Mouse (Mus musculus): Measurements from ENCODE around the gene Cox6b1. TPM values are rescaled to one million over a fixed set of nuclear protein-coding genes. Genes with fewer than 3 reads are reported as not detected.

The Cox6b1 gene
- polyA plus RNA-seq, 1 experiment from 2014 or later, result 1,422 TPM

DNA sequence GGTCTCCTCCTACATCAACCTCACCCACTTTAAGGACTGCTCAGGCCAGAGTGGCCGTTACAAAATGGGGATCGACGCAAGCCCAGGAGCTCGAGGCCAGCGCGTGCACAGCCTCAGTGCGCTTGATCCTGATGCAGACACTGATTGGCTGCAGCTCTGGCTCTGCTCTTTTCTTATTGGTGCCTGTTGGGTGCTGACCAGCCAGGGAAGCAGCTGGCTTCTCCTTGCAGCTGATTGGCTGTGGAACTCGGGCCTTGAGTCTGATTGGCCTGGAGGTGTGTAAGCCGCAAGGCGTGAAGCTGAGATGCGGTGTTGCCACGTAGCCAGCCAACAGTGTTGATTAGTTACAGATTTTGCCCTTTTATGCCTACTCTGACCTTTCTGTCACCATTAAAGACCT is 27.2 kb downstream of the Cox6b1 start, which contains the start of gene Zbtb32:
Gene Zbtb32, minus strand, starts transcription at position 124 of the 400 bp plus-strand sequence.
- no peaks in the 10 kb centered on the region for H3K36me3 ChIP-seq (ENCODE audit: control insufficient read depth, insufficient read depth, low read length)
- H3K9ac ChIP-seq (ENCODE audit: low read length), result no peak within 1 kb of the TSS
- DNase-seq (ENCODE audit: low spot score) (no peak), ATAC-seq (ENCODE audit: low FRiP score, low TSS enrichment) (no peak)
- H3K4me1 ChIP-seq (replicated peaks; ENCODE audit: control insufficient read depth, insufficient read depth), result no peaks in the 10 kb centered on the region
- no peak for TF ChIP-seq EP300 (optimal IDR thresholded peaks at IDR 0.05)
- TF ChIP-seq CTCF (IDR thresholded peaks at IDR 0.05; ENCODE audit: low read depth), result no peak
- no peaks in the 10 kb centered on the region for H3K9me3 ChIP-seq (ENCODE audit: control insufficient read depth, low read length)
- WGBS, result 93% methylated on average over 12 of the region's 12 CpGs
- no peak within 1 kb of the TSS for H3K4me2 ChIP-seq (replicated peaks; ENCODE audit: low read depth)
- H3K27ac ChIP-seq (replicated peaks), result peak within 1 kb of the TSS; percentile 78
- H3K27me3 ChIP-seq (ENCODE audit: control insufficient read depth, insufficient read depth, low read length), result no peaks in the 10 kb centered on the region
- H3K4me3 ChIP-seq (ENCODE audit: low read depth, low read length), result no peak within 1 kb of the TSS

DNA sequence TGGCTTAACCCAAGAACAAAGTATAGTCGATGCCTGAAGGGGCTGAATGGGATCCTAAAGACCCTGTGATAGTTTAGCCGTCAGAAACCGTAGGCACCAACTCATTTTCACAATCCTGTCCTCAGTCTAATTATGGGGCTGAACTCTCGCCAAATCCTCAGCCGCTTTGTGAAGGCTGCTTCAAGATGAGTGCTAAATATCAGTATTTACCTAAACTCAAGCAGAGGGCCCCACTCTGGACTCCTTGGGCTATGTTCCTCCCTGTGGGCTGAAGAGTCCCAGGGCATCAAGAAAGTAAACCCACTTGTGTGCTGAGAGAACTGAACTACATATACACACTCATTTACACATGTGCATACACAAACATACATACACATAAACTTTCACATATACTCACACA is 29.1 kb downstream of the Cox6b1 start:
- no peak for TF ChIP-seq CTCF (IDR thresholded peaks at IDR 0.05; ENCODE audit: low read depth)
- no peak for TF ChIP-seq EP300 (optimal IDR thresholded peaks at IDR 0.05)
- DNase-seq (ENCODE audit: low spot score) (no peak), ATAC-seq (ENCODE audit: low FRiP score, low TSS enrichment) (no peak)
- no peak overlapping the region for H3K4me2 ChIP-seq (replicated peaks; ENCODE audit: low read depth)
- H3K4me3 ChIP-seq (ENCODE audit: low read depth, low read length), result no peak overlapping the region
- H3K9ac ChIP-seq (ENCODE audit: low read length), result no peak overlapping the region
- no peaks in the 10 kb centered on the region for H3K9me3 ChIP-seq (ENCODE audit: control insufficient read depth, low read length)
- no peaks in the 10 kb centered on the region for H3K4me1 ChIP-seq (replicated peaks; ENCODE audit: control insufficient read depth, insufficient read depth)
- WGBS, result 75% methylated on average over 5 of the region's 5 CpGs
- no peak overlapping the region for H3K27ac ChIP-seq (replicated peaks)
- no peaks in the 10 kb centered on the region for H3K27me3 ChIP-seq (ENCODE audit: control insufficient read depth, insufficient read depth, low read length)
- no peaks in the 10 kb centered on the region for H3K36me3 ChIP-seq (ENCODE audit: control insufficient read depth, insufficient read depth, low read length)

DNA sequence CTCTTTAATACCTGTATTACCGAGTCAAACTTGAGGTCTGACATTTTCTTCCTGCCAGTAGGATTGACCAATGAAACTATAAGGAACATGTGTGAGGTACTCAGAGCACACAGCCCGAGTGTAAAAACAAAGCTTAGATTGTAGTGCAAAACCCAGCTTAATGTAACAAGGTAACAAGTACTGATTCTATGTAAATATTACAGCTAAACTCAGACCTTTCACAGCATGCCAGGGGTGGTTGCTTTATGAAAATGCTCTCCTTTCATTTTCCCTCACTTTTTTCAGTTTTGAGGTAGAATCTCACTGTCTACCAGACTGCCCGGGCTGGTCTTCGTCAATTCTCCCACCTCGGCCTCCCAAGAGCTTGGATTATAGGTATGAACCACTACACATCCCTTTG is 29.9 kb downstream of the Cox6b1 start:
- Histone ChIP-seq H3K36me3 (ENCODE audit: control insufficient read depth, insufficient read depth, low read length) (no peaks in the 10 kb centered on the region), H3K4me2 (replicated peaks; ENCODE audit: low read depth) (no peak overlapping the region), H3K4me3 (ENCODE audit: low read depth, low read length) (no peak overlapping the region), H3K9ac (ENCODE audit: low read length) (no peak overlapping the region), H3K4me1 (replicated peaks; ENCODE audit: control insufficient read depth, insufficient read depth) (no peaks in the 10 kb centered on the region), H3K27ac (replicated peaks) (no peak overlapping the region), H3K27me3 (ENCODE audit: control insufficient read depth, insufficient read depth, low read length) (no peaks in the 10 kb centered on the region), H3K9me3 (ENCODE audit: control insufficient read depth, low read length) (no peaks in the 10 kb centered on the region)
- DNase-seq (ENCODE audit: low spot score) (no peak), ATAC-seq (ENCODE audit: low FRiP score, low TSS enrichment) (no peak)
- no peak for TF ChIP-seq EP300 (optimal IDR thresholded peaks at IDR 0.05)
- TF ChIP-seq CTCF (IDR thresholded peaks at IDR 0.05; ENCODE audit: low read depth), result no peak
- WGBS, result 68% methylated on average over 5 of the region's 5 CpGs

DNA sequence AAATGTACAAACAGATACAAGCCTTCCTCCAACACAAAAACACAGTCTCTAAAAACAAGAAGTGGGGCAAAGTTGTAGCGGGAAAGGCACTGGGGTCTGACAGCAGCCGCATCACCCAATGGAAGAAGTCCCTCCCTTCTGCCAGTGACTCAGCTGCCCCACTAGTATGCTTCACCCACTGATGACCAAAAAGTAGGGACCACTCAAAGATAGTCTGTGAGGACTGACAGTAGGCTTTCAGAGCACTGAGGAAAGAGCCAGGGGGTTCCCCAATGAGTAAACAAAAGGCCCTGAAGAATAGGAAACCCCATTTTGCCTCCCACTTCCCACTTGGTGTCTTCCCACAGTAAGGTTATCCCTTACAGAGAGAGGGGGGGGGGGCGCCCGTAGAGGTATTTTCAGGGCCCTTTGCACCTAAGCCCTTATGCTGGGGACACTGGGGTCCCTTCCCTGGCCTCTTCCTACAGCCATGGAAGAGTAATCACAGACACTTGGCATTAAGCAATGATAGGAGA is 31.4 kb downstream of the Cox6b1 start:
- Histone ChIP-seq H3K9me3 (ENCODE audit: control insufficient read depth, low read length) (no peaks in the 10 kb centered on the region), H3K4me2 (replicated peaks; ENCODE audit: low read depth) (no peak overlapping the region), H3K27me3 (ENCODE audit: control insufficient read depth, insufficient read depth, low read length) (no peaks in the 10 kb centered on the region), H3K4me1 (replicated peaks; ENCODE audit: control insufficient read depth, insufficient read depth) (no peaks in the 10 kb centered on the region; the same call in 1 of the 2 replicates), H3K27ac (replicated peaks) (no peak overlapping the region), H3K36me3 (ENCODE audit: control insufficient read depth, insufficient read depth, low read length) (no peaks in the 10 kb centered on the region), H3K9ac (ENCODE audit: low read length) (no peak overlapping the region), H3K4me3 (ENCODE audit: low read depth, low read length) (no peak overlapping the region)
- no peak for DNase-seq (ENCODE audit: low spot score)
- WGBS, result 65% methylated on average over 4 of the region's 4 CpGs
- no peak for TF ChIP-seq CTCF (IDR thresholded peaks at IDR 0.05; ENCODE audit: low read depth)
- TF ChIP-seq EP300 (optimal IDR thresholded peaks at IDR 0.05), result no peak
- ATAC-seq (ENCODE audit: low FRiP score, low TSS enrichment), result no peak

DNA sequence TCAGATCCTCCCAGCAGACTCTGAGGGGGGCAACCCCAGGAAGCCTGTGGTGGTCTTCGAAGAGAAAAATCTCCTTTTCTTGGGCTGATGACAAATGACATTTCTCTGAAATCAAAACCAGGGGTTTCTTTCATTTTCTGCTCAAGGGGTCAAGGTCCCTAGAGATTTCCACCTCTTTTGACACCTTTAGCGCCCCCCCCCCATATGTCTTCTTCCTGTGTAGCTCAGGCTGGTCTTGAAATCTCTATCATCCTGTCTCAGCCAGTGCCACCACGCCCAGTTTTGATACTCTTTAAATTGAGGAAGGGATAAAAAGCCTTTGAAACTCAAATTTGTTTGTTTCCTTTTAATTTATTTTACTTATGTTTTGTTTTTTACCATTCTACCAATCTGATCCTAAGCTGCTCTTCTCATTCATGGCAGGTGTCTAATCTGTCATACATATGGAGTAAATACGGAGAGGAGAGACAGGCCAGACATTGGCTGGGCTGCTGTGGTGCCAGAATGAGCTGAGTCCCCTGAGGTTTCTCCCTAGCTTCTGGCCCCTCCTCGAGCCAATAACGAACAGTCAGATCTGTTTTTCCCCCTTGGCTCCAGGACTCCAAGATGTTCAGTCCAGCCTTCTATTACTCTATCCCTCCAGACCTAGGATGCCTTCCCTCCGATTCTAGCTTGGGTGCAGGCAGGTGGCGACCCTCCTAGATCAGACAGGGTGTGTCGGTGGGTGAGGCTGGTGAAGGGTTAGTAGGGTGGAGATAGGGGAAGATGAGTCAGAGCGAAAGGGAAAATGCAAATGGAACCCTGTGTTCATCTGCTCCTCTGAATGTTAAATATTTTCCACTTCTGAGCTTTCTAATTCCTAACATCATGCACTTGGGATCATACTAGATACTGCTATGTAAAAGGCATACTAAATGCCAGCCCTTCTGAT is 32.1 kb downstream of the Cox6b1 start:
- WGBS, result 61% methylated on average over 10 of the region's 10 CpGs
- no peaks in the 10 kb centered on the region; the same call in 1 of the 2 replicates for H3K4me1 ChIP-seq (replicated peaks; ENCODE audit: control insufficient read depth, insufficient read depth)
- no peak overlapping the region for H3K27ac ChIP-seq (replicated peaks)
- DNase-seq (ENCODE audit: low spot score) (no peak), ATAC-seq (ENCODE audit: low FRiP score, low TSS enrichment) (no peak)
- H3K9me3 ChIP-seq (ENCODE audit: control insufficient read depth, low read length), result no peaks in the 10 kb centered on the region
- TF ChIP-seq CTCF (IDR thresholded peaks at IDR 0.05; ENCODE audit: low read depth), result no peak
- TF ChIP-seq EP300 (optimal IDR thresholded peaks at IDR 0.05), result no peak
- 0 out of 2 replicates have a peak overlapping the region, but pooled peaks have one; percentile 2 for H3K9ac ChIP-seq (ENCODE audit: low read length)
- H3K4me2 ChIP-seq (replicated peaks; ENCODE audit: low read depth), result no peak overlapping the region
- no peaks in the 10 kb centered on the region for H3K36me3 ChIP-seq (ENCODE audit: control insufficient read depth, insufficient read depth, low read length)
- H3K27me3 ChIP-seq (ENCODE audit: control insufficient read depth, insufficient read depth, low read length), result no peaks in the 10 kb centered on the region
- H3K4me3 ChIP-seq (ENCODE audit: low read depth, low read length), result no peak overlapping the region

Measured in stomach, postnatal 0 days (tissue).